Mouse (Mus musculus) CH12F3 (cell line): ENCODE results near the gene Peli2.
"Not testable (repeated sequence)": the region's sequence is repeated elsewhere in the genome, so short reads cannot be mapped to it uniquely, and the experiment has no call there.

ENCODE experiments used
- in situ Hi-C: fragments of 300-500 bp; cut with MboI; formaldehyde crosslinking; loops from 2 replicates; pipeline ENCODE4 v1.14.3; 2020; ENCODE audit warnings: low sequenced_read_pairs

Gene Peli2

GRCm38 (mm10) chr14:48120752-48121528 is at the start of gene Peli2:
Gene Peli2, plus strand, starts transcription at chr14:48120823.
- in situ Hi-C loops = no loop called here

DNA sequence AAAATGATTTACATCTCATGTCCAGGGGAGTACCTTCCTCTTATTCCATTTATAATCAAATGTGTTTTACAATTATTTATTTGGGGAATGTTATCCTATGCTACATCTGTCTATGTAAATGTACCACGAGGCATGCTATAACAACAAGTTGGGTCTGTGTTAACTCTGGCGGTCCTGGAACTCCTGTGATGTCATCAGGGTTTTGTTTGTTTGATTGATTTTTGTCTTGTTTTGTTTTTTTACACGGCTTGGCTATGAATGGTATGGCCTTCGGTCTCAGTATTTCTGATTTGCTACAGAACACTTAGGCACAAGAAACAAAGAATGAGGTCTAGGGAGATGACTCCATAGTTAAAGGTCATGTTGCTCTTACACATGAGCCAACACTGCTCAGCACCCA is 48.5 kb upstream of the Peli2 start:
- in situ Hi-C loops = no loop called here

DNA sequence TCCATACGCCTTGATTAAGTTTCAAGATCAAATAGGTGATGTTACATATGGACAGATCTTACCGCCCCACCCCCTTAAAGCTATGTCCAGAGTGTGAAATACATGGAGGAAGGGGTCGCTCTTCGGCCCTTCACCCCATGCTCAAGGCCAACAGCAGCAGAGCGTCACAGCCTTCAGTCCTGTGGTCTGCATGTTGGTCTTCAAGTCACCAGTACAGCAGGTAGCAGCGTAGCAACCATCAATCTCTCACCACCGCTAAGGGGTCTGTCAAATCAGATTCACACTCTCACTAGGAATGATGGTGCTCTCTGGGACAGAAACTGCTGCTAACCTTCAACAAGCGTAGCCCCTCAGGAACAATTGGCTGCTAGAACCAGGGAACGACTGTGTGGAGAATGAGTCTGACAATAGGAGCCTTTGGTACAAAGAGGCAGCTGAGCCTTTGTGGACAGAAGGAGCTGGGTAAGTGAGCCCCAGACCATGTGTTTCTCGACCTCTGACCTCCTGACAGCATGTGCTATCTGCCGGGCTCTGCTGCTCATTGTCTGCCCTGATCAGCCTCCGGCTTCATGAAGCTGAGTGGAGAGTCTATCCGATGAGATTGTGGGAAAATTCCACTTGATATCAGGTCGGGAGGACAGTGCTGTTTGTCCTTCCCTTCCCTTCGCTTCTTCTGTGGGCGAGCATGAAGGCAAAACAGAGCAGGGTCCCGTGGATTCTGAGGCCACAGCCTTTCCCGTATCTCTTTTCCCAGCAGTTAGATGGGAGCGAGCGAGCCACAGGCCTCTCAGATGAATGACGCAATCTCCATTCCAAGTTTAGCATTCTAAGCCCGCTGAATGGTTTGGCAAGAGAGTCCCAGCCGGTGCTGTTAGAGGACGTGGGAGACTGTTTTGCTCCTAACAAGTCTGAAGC is 47.1 kb upstream of the Peli2 start:
- in situ Hi-C loops = no loop called here

DNA sequence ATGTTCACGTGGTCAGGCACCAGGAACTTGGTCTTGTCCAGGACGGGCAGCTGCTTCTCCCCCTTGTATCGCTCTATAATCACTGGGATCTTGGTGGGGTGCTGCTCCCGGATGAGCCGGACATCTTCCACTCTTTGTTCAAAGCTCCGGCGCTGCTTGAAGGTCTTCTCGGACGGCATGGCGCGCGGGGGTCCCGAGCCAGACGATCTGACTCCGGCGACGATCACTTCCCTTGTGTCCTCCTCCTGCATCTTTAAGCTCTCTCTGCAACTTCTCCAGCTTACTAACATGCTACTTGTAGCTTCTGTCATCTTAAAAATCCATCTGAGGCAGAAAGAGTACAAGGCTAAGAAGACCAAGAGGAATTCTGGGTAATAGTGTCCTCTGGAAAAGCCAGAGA is 41.0 kb upstream of the Peli2 start:
- in situ Hi-C loops = not testable (repeated sequence)

GRCm38 (mm10) chr14:48083836-48084812 is 36.5 kb upstream of the Peli2 start:
- in situ Hi-C loops = no loop called here

DNA sequence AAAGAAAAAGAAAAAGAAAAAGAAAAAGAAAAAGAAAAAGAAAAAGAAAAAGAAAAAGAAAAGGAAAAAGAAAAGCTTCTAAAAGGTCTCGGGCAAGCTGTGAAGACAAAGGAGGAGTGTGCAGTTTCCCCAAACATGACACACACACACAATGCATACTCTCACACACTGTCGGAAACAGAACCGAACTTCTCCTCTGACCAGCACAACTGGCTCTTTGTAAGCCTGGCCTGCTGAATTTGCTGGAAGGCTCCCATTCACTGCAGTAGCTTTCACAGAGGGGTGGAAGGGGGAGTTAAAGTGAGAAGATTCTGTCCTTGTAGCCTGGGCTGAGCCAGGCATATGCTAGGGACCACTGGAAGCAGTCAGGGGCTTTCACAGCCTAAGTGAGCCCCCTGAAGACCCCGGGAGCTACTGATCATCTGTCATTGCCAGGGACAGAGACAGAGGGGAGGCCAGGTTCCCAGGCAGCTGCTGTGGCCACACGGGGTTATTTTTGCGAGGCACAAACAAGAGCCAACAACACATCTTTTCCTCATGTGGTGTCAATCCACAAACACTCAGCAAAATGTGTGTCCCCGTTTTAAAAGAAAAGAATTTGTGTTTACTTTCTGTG is 33.8 kb upstream of the Peli2 start:
- in situ Hi-C loops = no loop called here

- in situ Hi-C loops = no loop called here
Measured at GRCm38 (mm10) chr14:48087298-48087830, 33.3 kb upstream of the Peli2 start.

DNA sequence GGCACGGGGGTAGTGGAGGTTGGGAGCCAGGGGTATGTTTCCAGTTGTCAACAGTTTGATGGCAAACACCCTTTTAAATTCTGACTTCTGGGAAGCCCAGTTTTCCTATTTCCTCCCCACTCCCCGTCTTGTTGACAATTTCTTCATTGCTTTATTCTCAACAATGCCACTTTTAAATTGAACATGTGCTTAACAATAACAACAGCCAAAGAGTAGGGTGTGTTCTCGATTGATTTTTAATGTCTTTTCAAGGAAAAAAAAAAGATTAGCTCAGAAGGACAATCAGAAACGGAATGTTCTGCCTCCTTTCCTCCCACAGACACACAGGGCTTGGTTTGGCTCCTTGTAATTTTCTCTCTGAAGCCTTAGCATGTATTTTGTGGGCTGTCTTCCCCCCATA is 30.2 kb upstream of the Peli2 start:
- in situ Hi-C loops = no loop called here

- in situ Hi-C loops = no loop called here
Measured at GRCm38 (mm10) chr14:48091160-48091559, 29.5 kb upstream of the Peli2 start.

GRCm38 (mm10) chr14:48098253-48098652 is 22.4 kb upstream of the Peli2 start:
- in situ Hi-C loops = no loop called here

DNA sequence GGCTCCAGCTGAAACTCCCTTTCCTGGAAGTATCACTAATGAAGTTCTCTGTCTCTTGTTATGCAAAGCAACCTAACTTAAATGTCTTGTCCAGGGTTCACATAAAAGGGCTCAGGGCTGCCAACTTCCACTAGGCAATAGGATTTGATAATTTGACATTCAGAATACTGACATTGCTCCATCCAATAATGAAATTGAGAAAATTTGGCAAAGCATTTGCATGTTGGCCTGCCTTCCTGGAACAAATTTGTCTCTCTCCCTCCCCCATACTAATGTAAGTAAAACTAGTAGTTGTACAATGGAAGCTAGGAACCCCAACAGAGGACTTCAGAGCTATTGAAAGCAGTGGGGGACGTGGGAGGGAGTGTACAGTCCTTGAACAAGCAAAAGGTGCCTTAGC is 21.3 kb upstream of the Peli2 start:
- in situ Hi-C loops = no loop called here

GRCm38 (mm10) chr14:48106453-48106852 is 14.2 kb upstream of the Peli2 start:
- in situ Hi-C loops = no loop called here

DNA sequence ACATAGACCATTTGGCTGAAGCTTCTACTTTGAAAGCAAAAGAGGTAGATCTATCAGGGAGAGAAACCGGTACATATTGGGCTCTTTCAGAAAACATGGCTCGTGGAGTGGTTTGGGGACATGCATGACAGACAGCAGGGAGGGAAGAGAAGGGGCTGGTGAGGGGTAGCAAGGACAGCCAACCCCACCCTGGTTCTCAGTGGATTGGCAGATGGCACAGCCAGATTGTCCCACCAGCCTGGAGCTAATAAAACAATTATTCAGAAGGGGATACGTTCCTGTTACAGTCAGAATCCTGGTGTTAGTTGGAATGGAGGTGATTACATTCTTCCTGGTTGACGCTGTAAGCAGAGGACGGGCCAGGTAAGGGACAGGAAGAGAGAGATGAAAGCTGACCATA is 2.6 kb upstream of the Peli2 start:
- in situ Hi-C loops = no loop called here

DNA sequence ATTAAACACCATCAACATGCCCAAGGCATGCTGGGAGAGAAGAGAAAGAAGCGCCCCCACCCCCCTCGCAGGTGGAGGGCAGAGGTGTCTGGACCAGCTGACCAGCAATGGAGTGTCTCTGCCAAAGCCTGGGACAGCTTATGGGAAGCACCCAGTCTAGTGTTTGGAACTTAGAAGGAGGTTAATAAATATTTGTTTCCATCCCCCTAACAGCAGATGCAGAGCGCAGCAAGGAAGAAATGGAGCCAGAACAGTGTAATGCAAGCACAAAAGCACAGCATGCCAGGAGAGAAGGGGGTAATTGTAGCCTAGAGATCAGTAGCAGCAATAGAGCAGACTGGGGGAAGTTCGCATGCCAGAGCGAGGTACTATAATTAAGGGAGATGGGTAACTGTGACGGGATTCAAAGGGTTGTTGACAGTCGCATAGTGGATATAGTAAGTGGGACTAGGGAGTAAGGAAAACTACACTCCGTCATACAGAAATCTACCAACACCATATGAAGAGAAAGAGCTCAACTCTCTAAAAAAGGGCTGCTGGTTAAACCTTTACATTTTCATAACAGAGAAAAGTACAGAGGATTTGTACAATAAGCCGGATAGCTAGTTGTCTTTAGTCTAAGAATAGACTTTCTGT is 1.5 kb upstream of the Peli2 start:
- in situ Hi-C loops = no loop called here

DNA sequence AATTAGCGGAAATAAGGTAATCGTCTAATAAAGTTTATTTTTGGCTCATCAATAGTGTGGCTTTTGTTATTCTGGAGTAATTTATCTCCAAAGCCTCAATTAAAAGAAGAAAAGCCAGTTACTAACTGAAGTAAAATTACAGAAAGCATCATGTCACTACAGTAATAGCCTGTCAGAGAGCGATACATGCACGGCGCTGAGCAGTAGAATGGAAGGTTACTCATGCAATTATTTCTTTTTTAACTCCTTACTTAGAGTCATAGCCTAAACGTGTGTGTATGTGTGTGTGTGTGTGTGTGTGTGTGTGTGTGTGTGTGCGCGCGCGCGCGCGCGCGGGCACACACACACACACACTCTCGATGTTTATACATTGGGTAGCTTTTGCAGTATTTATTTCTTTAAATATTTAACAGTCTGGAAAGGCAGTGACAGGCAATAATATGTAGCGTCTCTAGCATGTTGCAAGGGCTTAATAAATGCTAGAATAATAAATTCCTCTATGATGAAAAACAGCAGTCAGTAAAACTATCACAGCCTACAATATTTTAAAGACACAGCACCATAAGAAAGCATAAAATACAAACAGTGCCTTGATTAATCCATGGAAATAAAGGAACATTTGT is 864 bp upstream of the Peli2 start:
- in situ Hi-C loops = no loop called here

- in situ Hi-C loops = no loop called here
Measured at GRCm38 (mm10) chr14:48120443-48120751, 226 bp upstream of the Peli2 start.

DNA sequence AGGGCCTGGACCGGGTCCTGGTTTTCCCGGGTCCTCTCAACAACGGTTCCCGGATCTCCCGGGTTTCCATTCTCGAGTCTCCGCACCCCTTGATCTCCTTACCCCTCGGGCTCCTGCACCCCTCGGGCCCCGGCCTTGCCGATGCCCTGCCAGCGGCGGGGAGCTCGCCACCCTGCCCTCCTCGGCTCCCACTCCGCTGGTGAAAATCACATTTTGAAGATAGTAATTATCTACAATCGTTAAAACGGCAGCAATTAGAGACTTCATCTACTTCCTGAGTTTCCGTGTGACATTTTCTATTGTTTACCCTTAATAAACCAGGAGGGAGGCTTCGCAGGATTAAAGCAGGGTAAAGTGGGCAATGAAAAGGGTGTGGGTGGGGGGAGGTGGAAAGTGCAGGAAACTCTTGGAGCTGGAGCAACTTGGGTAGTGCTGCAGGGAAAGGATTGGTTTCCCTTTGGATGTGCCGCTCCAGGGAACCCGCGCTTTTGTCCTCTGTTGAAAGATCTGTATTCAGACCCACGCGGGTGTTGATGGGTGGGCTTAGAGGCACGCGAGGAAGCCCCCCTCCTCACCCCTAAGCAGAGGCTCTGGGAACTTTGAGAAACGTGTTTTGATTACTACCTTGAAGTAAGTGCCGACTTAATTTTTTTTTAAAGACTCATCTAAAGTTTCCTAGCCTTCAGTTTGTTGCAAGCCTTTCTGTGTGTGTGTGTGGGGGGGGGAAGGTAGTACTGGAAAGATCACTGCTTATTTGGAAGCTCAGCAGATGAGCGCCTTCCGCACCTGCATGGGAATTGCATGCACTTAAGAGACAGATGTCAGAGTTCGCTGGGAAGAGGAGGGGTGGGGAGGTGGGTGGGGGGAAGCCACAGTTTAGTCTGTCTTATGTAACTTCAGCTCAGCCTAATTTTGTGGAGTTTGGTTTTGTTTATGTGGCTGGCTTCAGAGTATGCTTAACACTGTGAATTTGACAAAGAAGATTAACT is 1.2 kb downstream of the Peli2 start:
- in situ Hi-C loops = no loop called here

- in situ Hi-C loops = no loop called here
Measured at GRCm38 (mm10) chr14:48124011-48124410, 3.4 kb downstream of the Peli2 start.
